Mouse (Mus musculus) stomach, embryonic 14.5 days (tissue): ENCODE measurements around the gene Sept9. TPM values are rescaled to one million over a fixed set of nuclear protein-coding genes. Genes with fewer than 3 reads are reported as not detected.

Source experiments
- ATAC-seq: fragments of 200-750 bp; cut with Nextera tagmentation; 2 replicates; pipeline ENCODE4 v1.8.0; 2017; ENCODE audit warnings: low read depth, moderate TSS enrichment; ENCODE audit not compliant: insufficient number of reproducible peaks, insufficient read depth, low FRiP score
- H3K27ac ChIP-seq: fragments of 300-500 bp; sonication (generic); 2 replicates; pipeline ENCODE4 v1.5.1; 2014; ENCODE audit warnings: mild to moderate bottlenecking, low read length, moderate library complexity, mixed read lengths
- H3K27me3 ChIP-seq: fragments of 300-500 bp; sonication (generic); 2 replicates; pipeline ENCODE4 v1.6.1; 2014; ENCODE audit warnings: low read length, control low read depth, mixed read lengths; ENCODE audit not compliant: control insufficient read depth, insufficient read depth
- H3K36me3 ChIP-seq: fragments of 300-500 bp; sonication (generic); 2 replicates; pipeline ENCODE4 v1.6.1; 2014; ENCODE audit warnings: mild to moderate bottlenecking, control low read depth, low read length, moderate library complexity, mixed read lengths; ENCODE audit not compliant: control insufficient read depth, insufficient read depth
- H3K4me1 ChIP-seq: fragments of 300-500 bp; sonication (generic); 2 replicates; pipeline ENCODE4 v1.6.1; 2014; ENCODE audit warnings: low read length, control low read depth, mixed read lengths; ENCODE audit not compliant: control insufficient read depth, insufficient read depth
- H3K4me2 ChIP-seq: fragments of 300-500 bp; sonication (generic); replicated peaks from 2 replicates; pipeline ENCODE4 v1.6.1; 2014; ENCODE audit warnings: low read depth, low read length, control low read depth
- H3K4me3 ChIP-seq: fragments of 300-500 bp; sonication (generic); 2 replicates; pipeline ENCODE4 v1.5.1; 2014; ENCODE audit warnings: low read depth, low read length, control low read depth
- H3K9ac ChIP-seq: fragments of 300-500 bp; sonication (generic); replicated peaks from 2 replicates; pipeline ENCODE4 v1.6.1; 2014; ENCODE audit warnings: low read depth, mild to moderate bottlenecking, control low read depth, low read length, moderate library complexity, mixed read lengths
- H3K9me3 ChIP-seq: fragments of 300-500 bp; sonication (generic); 2 replicates; pipeline ENCODE4 v1.6.1; 2016; ENCODE audit warnings: low read depth, low read length, control low read depth; ENCODE audit not compliant: control insufficient read depth
- WGBS: fragments of 180-500 bp; shearing (Covaris S2); extraction: QIAGEN DNeasy Blood & Tissue Kit; methylation state at CpG from one replicate; pipeline ENCODE4 v1.1.7; 2014; 5-methylcytosine and 5-hydroxymethylcytosine counted together
- polyA plus RNA-seq: library from polyadenylated mRNA; unstranded; fragments of >200 nt; fragmentation: Nextera tagmentation; extraction: Ambion mirVana; gene quantifications from 2 replicates; pipeline ENCODE4 v1.2.1, GENCODE M21; 2014

Sept9 gene
- polyA plus RNA-seq, 1 experiment from 2014 or later: 106 TPM

- peaks cover 46% of the 10 kb centered on the region for H3K4me1 ChIP-seq
- H3K4me2 ChIP-seq: peak overlapping the region; percentile 50; the same call in 1 of the 2 replicates
- ATAC-seq: no peak; the same call in 1 of the 2 replicates
- H3K36me3 ChIP-seq: no peaks in the 10 kb centered on the region; the same call in 1 of the 2 replicates
- WGBS: 55% methylated on average over 11 of the region's 11 CpGs
- no peaks in the 10 kb centered on the region for H3K9me3 ChIP-seq
- H3K9ac ChIP-seq: no peak overlapping the region
- no peak overlapping the region for H3K4me3 ChIP-seq
- no peak overlapping the region for H3K27ac ChIP-seq
- no peaks in the 10 kb centered on the region for H3K27me3 ChIP-seq
These were observed 32.1 kb downstream of the Sept9 start for GRCm38 (mm10) chr11:117231551-117231950.

DNA sequence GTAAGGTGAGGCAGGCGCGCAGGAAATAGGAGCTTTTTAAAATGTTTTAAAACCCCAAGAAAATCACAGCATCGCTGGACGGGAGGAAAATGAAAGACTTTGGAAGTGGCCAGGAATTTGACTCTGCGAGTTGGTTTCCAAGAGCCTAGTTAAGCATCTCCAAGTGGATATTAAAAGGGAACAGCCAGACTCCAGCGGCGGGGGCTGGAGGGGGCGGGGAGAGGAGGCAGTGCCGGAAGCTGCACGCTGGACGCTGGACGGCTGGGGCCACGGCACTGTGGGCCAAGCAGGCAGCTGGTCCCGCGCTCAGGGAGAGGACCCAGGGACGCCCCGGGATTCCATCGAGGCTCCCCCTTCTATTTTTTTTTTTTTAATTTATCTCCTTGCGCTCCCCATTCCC is 32.6 kb downstream of the Sept9 start:
- Histone ChIP-seq H3K4me2 (peak overlapping the region; percentile 50), H3K4me3 (peak overlapping the region; percentile 18), H3K9me3 (no peaks in the 10 kb centered on the region), H3K4me1 (peaks cover 43% of the 10 kb centered on the region), H3K27ac (no peak overlapping the region; the same call in 1 of the 2 replicates), H3K9ac (no peak overlapping the region; the same call in 1 of the 2 replicates), H3K27me3 (no peaks in the 10 kb centered on the region), H3K36me3 (no peaks in the 10 kb centered on the region; the same call in 1 of the 2 replicates)
- no peak for ATAC-seq
- WGBS: 22% methylated on average over 19 of the region's 19 CpGs

DNA sequence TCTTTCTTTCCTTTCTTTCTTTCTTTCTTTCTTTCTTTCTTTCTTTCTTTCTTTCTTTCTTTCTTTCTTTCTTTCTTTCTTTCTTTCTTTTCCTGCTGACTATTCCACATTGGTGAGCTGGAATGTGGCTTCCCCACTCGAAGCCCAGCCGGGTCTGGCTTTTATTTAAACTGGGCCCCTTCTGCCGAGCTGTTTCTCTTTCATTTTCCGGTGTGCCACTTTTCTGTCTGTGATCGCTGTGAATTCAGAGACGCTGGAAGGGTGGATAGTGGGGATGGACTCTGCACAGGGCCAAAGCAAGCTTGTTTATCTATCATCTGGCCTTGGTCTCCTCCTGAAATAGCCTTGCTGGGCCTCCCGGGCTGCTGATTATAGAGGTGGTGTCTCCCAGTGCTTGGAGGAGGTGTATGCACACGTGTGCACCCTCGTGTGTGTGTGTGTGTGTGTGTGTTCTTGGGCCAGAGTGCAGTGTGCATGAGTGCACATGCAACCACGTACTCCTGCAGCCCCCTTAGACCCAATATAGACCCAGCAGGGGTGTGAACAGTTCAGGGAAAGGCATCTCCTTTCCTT is 33.5 kb downstream of the Sept9 start:
- WGBS: 27% methylated on average over 10 of the region's 10 CpGs
- no peak overlapping the region for H3K27ac ChIP-seq
- H3K4me3 ChIP-seq: no peak overlapping the region; the same call in 1 of the 2 replicates
- H3K9ac ChIP-seq: no peak overlapping the region
- no peak for ATAC-seq
- H3K4me1 ChIP-seq: peaks cover 40% of the 10 kb centered on the region
- no peaks in the 10 kb centered on the region; the same call in 1 of the 2 replicates for H3K36me3 ChIP-seq
- H3K27me3 ChIP-seq: no peaks in the 10 kb centered on the region
- no peaks in the 10 kb centered on the region for H3K9me3 ChIP-seq
- H3K4me2 ChIP-seq: peak overlapping the region; percentile 50

DNA sequence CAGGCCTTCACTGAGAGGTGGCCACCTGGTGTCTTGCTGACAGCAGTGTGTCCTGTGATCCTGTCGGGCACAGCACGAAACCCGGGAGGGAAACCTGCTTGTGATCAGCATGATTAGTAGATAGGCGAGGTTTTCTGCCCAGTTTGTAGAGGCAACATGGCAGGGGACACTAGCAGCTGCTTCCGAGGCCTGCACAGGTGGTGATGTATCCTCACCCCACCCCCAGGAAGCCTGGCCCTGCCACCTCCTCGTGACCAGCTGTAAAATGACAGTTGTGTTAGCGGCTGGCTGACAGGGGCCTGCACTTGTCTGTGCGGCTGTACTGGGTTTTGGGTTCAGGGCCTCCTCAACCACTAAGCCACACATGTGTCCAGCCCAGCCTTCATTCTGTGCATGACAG is 34.4 kb downstream of the Sept9 start:
- WGBS: 69% methylated on average over 8 of the region's 8 CpGs
- H3K9ac ChIP-seq: no peak overlapping the region
- no peaks in the 10 kb centered on the region for H3K9me3 ChIP-seq
- no peak for ATAC-seq
- H3K4me1 ChIP-seq: peaks cover 37% of the 10 kb centered on the region
- no peak overlapping the region for H3K4me3 ChIP-seq
- H3K36me3 ChIP-seq: no peaks in the 10 kb centered on the region; the same call in 1 of the 2 replicates
- H3K27me3 ChIP-seq: no peaks in the 10 kb centered on the region
- no peak overlapping the region for H3K4me2 ChIP-seq
- H3K27ac ChIP-seq: no peak overlapping the region

- no peak overlapping the region for H3K4me3 ChIP-seq
- no peak for ATAC-seq
- H3K27ac ChIP-seq: peak overlapping the region; percentile 69
- WGBS: 40% methylated on average over 12 of the region's 12 CpGs
- H3K9me3 ChIP-seq: no peaks in the 10 kb centered on the region
- H3K9ac ChIP-seq: no peak overlapping the region
- H3K36me3 ChIP-seq: no peaks in the 10 kb centered on the region; the same call in 1 of the 2 replicates
- H3K4me1 ChIP-seq: peaks cover 37% of the 10 kb centered on the region
- H3K27me3 ChIP-seq: no peaks in the 10 kb centered on the region
- peak overlapping the region; percentile 0; the same call in 1 of the 2 replicates for H3K4me2 ChIP-seq
These were observed 35.8 kb downstream of the Sept9 start for GRCm38 (mm10) chr11:117235086-117235897.

DNA sequence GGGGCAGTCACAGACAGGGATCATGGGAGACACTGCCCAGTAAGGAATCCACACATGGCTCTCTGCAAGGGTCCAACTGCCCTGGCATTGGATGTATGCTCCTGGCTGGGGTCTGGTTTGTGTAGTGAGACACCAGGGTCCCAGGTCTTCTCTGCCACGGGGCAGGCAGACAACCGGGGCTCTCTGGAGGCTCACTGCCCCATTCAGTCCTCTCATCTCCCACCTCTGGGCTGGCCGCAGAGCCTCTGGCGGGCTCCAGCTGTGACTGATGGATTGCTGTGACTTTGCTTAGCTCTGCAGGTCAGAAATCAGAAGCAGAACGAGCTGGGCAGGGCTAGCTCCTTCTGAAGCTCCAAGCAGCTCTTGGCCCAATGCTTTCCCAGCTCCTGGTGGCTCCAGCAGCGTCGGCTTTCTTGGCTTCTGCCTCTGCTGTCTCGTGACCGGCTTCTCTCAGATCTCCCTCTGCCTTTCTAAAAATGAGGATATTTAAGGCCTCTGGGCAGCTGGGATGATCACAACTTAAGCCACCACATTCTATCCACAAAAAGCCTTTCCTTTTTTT is 36.5 kb downstream of the Sept9 start:
- H3K27ac ChIP-seq: peak overlapping the region; percentile 69
- H3K4me1 ChIP-seq: peaks cover 37% of the 10 kb centered on the region
- no peaks in the 10 kb centered on the region; the same call in 1 of the 2 replicates for H3K36me3 ChIP-seq

GRCm38 (mm10) chr11:117238169-117238568 is 38.7 kb downstream of the Sept9 start:
- peak; percentile 34 for ATAC-seq
- 5% methylated on average over 4 of the region's 4 CpGs for WGBS
- Histone ChIP-seq H3K9me3 (no peaks in the 10 kb centered on the region), H3K4me2 (no peak overlapping the region), H3K27me3 (no peaks in the 10 kb centered on the region), H3K27ac (no peak overlapping the region), H3K36me3 (no peaks in the 10 kb centered on the region; the same call in 1 of the 2 replicates), H3K4me1 (peaks cover 24% of the 10 kb centered on the region), H3K9ac (no peak overlapping the region), H3K4me3 (no peak overlapping the region)

More for the DNA sequence above, 36.5 kb downstream of the Sept9 start:
- no peak overlapping the region for H3K9ac ChIP-seq
- 0 out of 2 replicates have a peak overlapping the region, but pooled peaks have one; percentile 0 for H3K4me2 ChIP-seq
- no peaks in the 10 kb centered on the region for H3K9me3 ChIP-seq
- ATAC-seq: no peak
- 22% methylated on average over 9 of the region's 9 CpGs for WGBS
- no peaks in the 10 kb centered on the region for H3K27me3 ChIP-seq
- H3K4me3 ChIP-seq: no peak overlapping the region

DNA sequence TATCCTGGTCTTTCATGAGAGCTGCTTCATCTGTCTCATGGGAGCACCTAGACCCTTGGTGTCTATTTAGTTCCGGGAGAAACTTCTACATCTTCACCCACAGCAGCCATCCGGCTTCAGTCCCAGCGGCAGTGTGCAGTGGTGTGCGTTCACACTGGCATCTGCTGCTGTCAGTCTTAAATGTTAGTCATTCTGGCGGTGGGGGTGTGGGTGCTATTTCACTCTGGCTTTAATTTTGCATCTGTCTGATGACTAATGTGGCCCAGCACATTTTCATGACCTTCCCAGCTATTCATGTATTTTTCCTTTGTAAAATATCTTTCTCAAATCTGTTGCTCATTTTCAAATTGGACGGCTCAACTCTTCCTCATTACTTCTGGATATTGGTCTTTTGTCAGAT is 40.2 kb downstream of the Sept9 start:
- Histone ChIP-seq H3K4me1 (peaks cover 15% of the 10 kb centered on the region), H3K9ac (no peak overlapping the region), H3K9me3 (no peaks in the 10 kb centered on the region), H3K4me2 (no peak overlapping the region), H3K4me3 (no peak overlapping the region), H3K27me3 (no peaks in the 10 kb centered on the region), H3K27ac (no peak overlapping the region), H3K36me3 (no peaks in the 10 kb centered on the region; the same call in 1 of the 2 replicates)
- 88% methylated on average over 6 of the region's 6 CpGs for WGBS
- ATAC-seq: no peak
